Mouse (Mus musculus) forebrain, embryonic 13.5 days (tissue): ENCODE data around the gene 1500015O10Rik. TPM values are rescaled to one million over a fixed set of nuclear protein-coding genes. Genes with fewer than 3 reads are reported as not detected.

Experiments used
- ATAC-seq: fragments of 200-750 bp; cut with Nextera tagmentation; 2 replicates; pipeline ENCODE4 v1.8.0; 2017
- H3K27ac ChIP-seq: fragments of 300-500 bp; sonication (generic); 2 replicates; pipeline ENCODE4 v1.5.1; 2015; ENCODE audit warnings: inconsistent platforms, mild to moderate bottlenecking, moderate library complexity
- H3K27me3 ChIP-seq: fragments of 300-500 bp; sonication (generic); 2 replicates; pipeline ENCODE4 v1.6.1; 2015; ENCODE audit warnings: mild to moderate bottlenecking, inconsistent platforms
- H3K36me3 ChIP-seq: fragments of 300-500 bp; sonication (generic); 2 replicates; pipeline ENCODE4 v1.6.1; 2015; ENCODE audit warnings: mild to moderate bottlenecking, inconsistent platforms; ENCODE audit not compliant: poor library complexity, severe bottlenecking
- H3K4me1 ChIP-seq: fragments of 300-500 bp; sonication (generic); 2 replicates; pipeline ENCODE4 v1.6.1; 2015; ENCODE audit warnings: inconsistent platforms
- H3K4me2 ChIP-seq: fragments of 300-500 bp; sonication (generic); 2 replicates; pipeline ENCODE4 v1.6.1; 2015; ENCODE audit warnings: inconsistent platforms, mild to moderate bottlenecking, moderate library complexity
- H3K4me3 ChIP-seq: fragments of 300-500 bp; sonication (generic); 2 replicates; pipeline ENCODE4 v1.5.1; 2015; ENCODE audit warnings: mild to moderate bottlenecking, inconsistent platforms
- H3K9ac ChIP-seq: fragments of 300-500 bp; sonication (generic); 2 replicates; pipeline ENCODE4 v1.6.1; 2015; ENCODE audit warnings: mild to moderate bottlenecking, inconsistent platforms
- H3K9me3 ChIP-seq: fragments of 300-500 bp; sonication (generic); replicated peaks from 2 replicates; pipeline ENCODE4 v1.6.1; 2016; ENCODE audit warnings: inconsistent platforms
- WGBS: fragments of 180-500 bp; shearing (Covaris S2); methylation state at CpG from one replicate; pipeline ENCODE4 v1.1.7; 2015; 5-methylcytosine and 5-hydroxymethylcytosine counted together
- polyA plus RNA-seq: library from polyadenylated mRNA; unstranded; fragments of >200 nt; fragmentation: Nextera tagmentation; extraction: Ambion mirVana; gene quantifications from 2 replicates; pipeline ENCODE4 v1.2.1, GENCODE M21; 2015

1500015O10Rik gene
- polyA plus RNA-seq, result 9.1 and 15.2 TPM in 2 replicates

GRCm38 (mm10) chr1:43730491-43730924, at the start of gene 1500015O10Rik:
TSS of gene 1500015O10Rik (plus strand) at chr1:43730602.
- Histone ChIP-seq H3K9ac (no peak within 1 kb of the TSS), H3K27ac (peak within 1 kb of the TSS; percentile 35; the same call in 1 of the 2 replicates), H3K27me3 (no peaks in the 10 kb centered on the region), H3K9me3 (no peaks in the 10 kb centered on the region), H3K4me1 (peaks cover 6% of the 10 kb centered on the region), H3K36me3 (no peaks in the 10 kb centered on the region), H3K4me3 (no peak within 1 kb of the TSS), H3K4me2 (no peak within 1 kb of the TSS)
- peak; percentile 90 for ATAC-seq
- 55% methylated on average over 16 of the region's 16 CpGs for WGBS

DNA sequence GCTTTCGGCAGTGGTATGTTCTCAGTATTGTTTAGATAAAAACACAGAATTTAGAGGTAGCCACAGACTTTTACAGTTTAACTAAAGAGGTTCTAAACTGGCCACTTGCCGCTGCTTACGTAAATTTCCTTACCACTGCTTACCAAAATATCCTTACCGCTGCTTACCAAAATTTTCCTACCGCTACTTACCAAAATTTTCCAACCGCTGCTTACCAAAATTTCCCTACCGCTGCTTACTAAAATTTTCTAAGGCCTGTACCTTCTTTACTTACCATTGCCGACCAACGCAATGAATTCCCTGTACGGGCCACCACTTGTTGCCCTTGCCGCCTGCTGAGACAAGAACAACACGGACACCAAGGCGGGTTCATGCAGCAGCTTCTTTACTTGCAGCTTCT, 40.4 kb upstream of the 1500015O10Rik start:
- no peak overlapping the region for H3K27ac ChIP-seq
- H3K4me2 ChIP-seq, result no peak overlapping the region
- H3K27me3 ChIP-seq, result no peaks in the 10 kb centered on the region
- ATAC-seq, result no peak
- 87% methylated on average over 13 of the region's 13 CpGs for WGBS
- H3K36me3 ChIP-seq, result no peaks in the 10 kb centered on the region
- H3K4me3 ChIP-seq, result no peak overlapping the region
- H3K9me3 ChIP-seq, result peaks cover 18% of the 10 kb centered on the region
- peaks cover 8% of the 10 kb centered on the region; the same call in 1 of the 2 replicates for H3K4me1 ChIP-seq
- H3K9ac ChIP-seq, result no peak overlapping the region

- peaks cover 13% of the 10 kb centered on the region; the same call in 1 of the 2 replicates for H3K4me1 ChIP-seq
- H3K36me3 ChIP-seq, result no peaks in the 10 kb centered on the region
- no peak overlapping the region for H3K27ac ChIP-seq
- H3K9me3 ChIP-seq, result peaks cover 18% of the 10 kb centered on the region
- H3K9ac ChIP-seq, result no peak overlapping the region
- WGBS, result 92% methylated on average over 15 of the region's 15 CpGs
- H3K27me3 ChIP-seq, result no peaks in the 10 kb centered on the region
- no peak overlapping the region for H3K4me3 ChIP-seq
- ATAC-seq, result no peak
- H3K4me2 ChIP-seq, result no peak overlapping the region
Observed at GRCm38 (mm10) chr1:43690507-43690906, 39.9 kb upstream of the 1500015O10Rik start.

GRCm38 (mm10) chr1:43694076-43694475, 36.3 kb upstream of the 1500015O10Rik start:
- Histone ChIP-seq H3K36me3 (no peaks in the 10 kb centered on the region), H3K27ac (peak overlapping the region; percentile 82), H3K9ac (no peak overlapping the region), H3K4me1 (peaks cover 24% of the 10 kb centered on the region), H3K27me3 (no peaks in the 10 kb centered on the region), H3K4me3 (no peak overlapping the region), H3K9me3 (0 out of 2 replicates have a peak, but pooled peaks cover 1% of the 10 kb centered on the region), H3K4me2 (no peak overlapping the region)
- ATAC-seq, result no peak
- 80% methylated on average over 3 of the region's 3 CpGs for WGBS

- Histone ChIP-seq H3K9me3 (no peaks in the 10 kb centered on the region), H3K4me3 (no peak overlapping the region), H3K36me3 (no peaks in the 10 kb centered on the region), H3K27ac (peak overlapping the region; percentile 82), H3K9ac (0 out of 2 replicates have a peak overlapping the region, but pooled peaks have one; percentile 0), H3K4me1 (peaks cover 24% of the 10 kb centered on the region), H3K27me3 (no peaks in the 10 kb centered on the region), H3K4me2 (peak overlapping the region; percentile 5; the same call in 1 of the 2 replicates)
- peak; percentile 91 for ATAC-seq
- WGBS, result 25% methylated on average over 6 of the region's 6 CpGs
Observed at GRCm38 (mm10) chr1:43694851-43695545, 35.4 kb upstream of the 1500015O10Rik start.

DNA sequence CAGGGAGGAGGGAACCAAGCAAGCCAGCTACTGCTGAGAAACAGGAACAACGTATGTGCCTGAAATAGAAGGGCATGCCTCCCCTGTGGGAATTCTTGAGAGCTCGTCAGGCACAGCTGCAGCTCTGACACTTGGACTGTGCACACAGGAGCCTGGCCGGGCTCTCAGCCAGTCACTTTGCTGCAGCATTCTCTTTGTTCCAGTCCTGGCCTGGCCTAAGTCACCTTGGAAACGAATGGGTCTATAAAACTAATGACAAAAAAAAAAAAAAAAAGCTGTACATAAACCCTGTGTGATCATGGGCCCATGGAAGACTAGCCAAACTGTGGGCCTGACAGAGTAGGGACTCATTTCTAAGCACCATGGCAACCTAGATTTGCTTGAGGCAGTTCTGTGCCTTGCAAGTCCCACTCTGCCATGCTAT, 31.8 kb upstream of the 1500015O10Rik start:
- H3K9ac ChIP-seq, result no peak overlapping the region
- no peaks in the 10 kb centered on the region for H3K27me3 ChIP-seq
- H3K4me2 ChIP-seq, result no peak overlapping the region
- H3K4me3 ChIP-seq, result no peak overlapping the region
- WGBS, result 4% methylated on average over 4 of the region's 4 CpGs
- ATAC-seq, result peak; percentile 89
- H3K27ac ChIP-seq, result peak overlapping the region; percentile 65
- peaks cover 24% of the 10 kb centered on the region for H3K4me1 ChIP-seq
- H3K36me3 ChIP-seq, result no peaks in the 10 kb centered on the region
- H3K9me3 ChIP-seq, result no peaks in the 10 kb centered on the region

GRCm38 (mm10) chr1:43714841-43715240, 15.6 kb upstream of the 1500015O10Rik start:
- WGBS, result 90% methylated on average over 2 of the region's 2 CpGs
- no peak overlapping the region for H3K4me2 ChIP-seq
- H3K4me3 ChIP-seq, result no peak overlapping the region
- H3K36me3 ChIP-seq, result no peaks in the 10 kb centered on the region
- no peaks in the 10 kb centered on the region for H3K4me1 ChIP-seq
- no peak for ATAC-seq
- no peak overlapping the region for H3K9ac ChIP-seq
- no peaks in the 10 kb centered on the region for H3K9me3 ChIP-seq
- H3K27ac ChIP-seq, result no peak overlapping the region
- no peaks in the 10 kb centered on the region for H3K27me3 ChIP-seq

DNA sequence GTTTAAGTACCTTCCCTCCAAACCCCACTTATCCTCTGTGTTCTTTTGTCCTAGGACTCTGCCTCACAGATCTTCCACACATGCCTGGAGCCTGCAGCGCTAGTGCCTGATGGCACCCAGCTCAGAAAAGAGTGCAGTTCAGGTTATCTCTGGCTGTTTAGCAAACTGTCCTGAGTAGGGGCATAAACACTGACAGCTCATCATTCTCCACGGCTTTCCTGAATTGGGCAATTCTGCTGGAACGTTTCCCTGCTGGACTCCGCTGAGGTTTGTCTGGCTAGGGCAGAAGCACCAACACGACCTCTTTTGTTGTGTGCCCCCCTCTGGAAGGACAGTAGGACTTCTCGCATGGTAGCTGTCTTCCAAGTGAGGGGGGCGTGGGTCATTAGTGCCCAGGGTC, 12.4 kb upstream of the 1500015O10Rik start:
- no peak overlapping the region for H3K27ac ChIP-seq
- no peak overlapping the region for H3K4me2 ChIP-seq
- H3K36me3 ChIP-seq, result no peaks in the 10 kb centered on the region
- no peak for ATAC-seq
- 78% methylated on average over 7 of the region's 7 CpGs for WGBS
- no peaks in the 10 kb centered on the region for H3K27me3 ChIP-seq
- no peak overlapping the region for H3K4me3 ChIP-seq
- no peaks in the 10 kb centered on the region for H3K4me1 ChIP-seq
- no peak overlapping the region for H3K9ac ChIP-seq
- no peaks in the 10 kb centered on the region for H3K9me3 ChIP-seq

- H3K9me3 ChIP-seq, result no peaks in the 10 kb centered on the region
- no peaks in the 10 kb centered on the region for H3K4me1 ChIP-seq
- no peak for ATAC-seq
- no peak overlapping the region for H3K4me3 ChIP-seq
- no peaks in the 10 kb centered on the region for H3K27me3 ChIP-seq
- no peak overlapping the region for H3K4me2 ChIP-seq
- H3K9ac ChIP-seq, result no peak overlapping the region
- H3K27ac ChIP-seq, result no peak overlapping the region
- 83% methylated on average over 2 of the region's 2 CpGs for WGBS
- no peaks in the 10 kb centered on the region for H3K36me3 ChIP-seq
Observed at GRCm38 (mm10) chr1:43718793-43719192, 11.6 kb upstream of the 1500015O10Rik start.

GRCm38 (mm10) chr1:43722459-43722858, 7.9 kb upstream of the 1500015O10Rik start:
- ATAC-seq, result no peak
- Histone ChIP-seq H3K27me3 (no peaks in the 10 kb centered on the region), H3K4me1 (no peaks in the 10 kb centered on the region), H3K9ac (no peak overlapping the region), H3K36me3 (no peaks in the 10 kb centered on the region), H3K27ac (no peak overlapping the region), H3K4me2 (no peak overlapping the region), H3K4me3 (no peak overlapping the region), H3K9me3 (0 out of 2 replicates have a peak, but pooled peaks cover 3% of the 10 kb centered on the region)
- WGBS, result 70% methylated on average over 1 of the region's 1 CpGs

- WGBS, result 85% methylated on average over 4 of the region's 4 CpGs
- Histone ChIP-seq H3K9me3 (no peaks in the 10 kb centered on the region), H3K27ac (0 out of 2 replicates have a peak overlapping the region, but pooled peaks have one; percentile 11), H3K27me3 (no peaks in the 10 kb centered on the region), H3K4me1 (peaks cover 6% of the 10 kb centered on the region), H3K9ac (no peak overlapping the region), H3K36me3 (no peaks in the 10 kb centered on the region), H3K4me3 (no peak overlapping the region), H3K4me2 (no peak overlapping the region)
- ATAC-seq, result no peak
Observed at GRCm38 (mm10) chr1:43732100-43732499, 1.7 kb downstream of the 1500015O10Rik start.

DNA sequence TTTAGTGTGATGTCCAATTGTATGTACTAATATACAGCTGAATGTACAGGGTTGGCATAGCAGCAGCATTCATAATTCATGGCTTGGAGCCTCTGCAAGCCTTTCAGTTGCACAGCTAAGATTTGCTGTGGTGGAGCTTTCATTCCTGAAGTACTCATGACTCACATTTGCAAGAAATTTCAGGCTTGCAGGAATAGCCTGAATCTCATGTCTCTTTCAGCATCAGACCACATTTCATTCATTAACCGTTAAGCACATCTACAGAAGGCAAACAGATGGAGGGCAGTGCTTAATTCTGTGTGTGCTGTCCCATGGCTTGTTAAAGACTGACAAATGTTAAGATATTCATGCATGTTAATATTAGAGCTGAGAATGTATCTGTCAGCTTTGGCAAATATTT, 2.3 kb downstream of the 1500015O10Rik start:
- H3K27ac ChIP-seq, result 0 out of 2 replicates have a peak overlapping the region, but pooled peaks have one; percentile 11
- ATAC-seq, result peak; percentile 50; the same call in 1 of the 2 replicates
- no peaks in the 10 kb centered on the region for H3K27me3 ChIP-seq

More for the DNA sequence above, 2.3 kb downstream of the 1500015O10Rik start:
- Histone ChIP-seq H3K36me3 (no peaks in the 10 kb centered on the region), H3K9ac (no peak overlapping the region), H3K4me2 (no peak overlapping the region), H3K4me1 (peaks cover 6% of the 10 kb centered on the region), H3K9me3 (no peaks in the 10 kb centered on the region), H3K4me3 (no peak overlapping the region)
- 85% methylated on average over 1 of the region's 1 CpGs for WGBS
